Mouse (Mus musculus) right cerebral cortex, postnatal 25 days (tissue): ENCODE data around the gene Tac4.

Experiments used
- DNase-seq: peaks from one replicate; pipeline ENCODE4 v3.0.0; 2022

Tac4 gene

DNA sequence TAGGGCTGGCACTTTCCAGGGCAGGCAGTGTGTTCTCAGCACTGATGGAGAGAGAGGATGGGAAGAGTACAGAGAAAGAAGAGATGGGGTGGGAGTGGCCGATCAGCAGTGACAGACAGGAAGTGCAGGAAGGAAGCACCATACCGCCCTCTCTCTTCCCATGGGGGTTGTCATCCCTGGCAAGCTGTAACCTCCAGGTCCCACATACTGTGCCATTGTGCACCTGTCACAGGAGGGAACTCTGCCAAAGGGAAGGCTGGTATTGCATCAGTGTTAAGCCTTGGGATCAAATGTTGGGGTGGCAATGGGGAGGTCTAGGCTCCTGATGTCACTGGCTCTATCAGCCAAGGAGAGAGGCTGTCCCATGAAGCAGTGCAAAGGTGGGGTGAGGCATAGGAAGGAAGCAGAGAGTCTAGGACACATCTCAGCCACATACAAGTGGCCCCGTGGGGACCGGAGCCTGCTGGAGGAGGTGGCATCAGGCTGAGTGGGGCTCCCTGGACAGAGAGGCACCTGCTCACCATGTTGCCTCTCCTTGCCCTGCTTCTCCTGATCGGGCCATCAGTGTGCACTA lies at the start of gene Tac4:
Gene Tac4, plus strand, starts transcription at position 352 of the 574 bp plus-strand sequence.
- DNase-seq: no peak

DNA sequence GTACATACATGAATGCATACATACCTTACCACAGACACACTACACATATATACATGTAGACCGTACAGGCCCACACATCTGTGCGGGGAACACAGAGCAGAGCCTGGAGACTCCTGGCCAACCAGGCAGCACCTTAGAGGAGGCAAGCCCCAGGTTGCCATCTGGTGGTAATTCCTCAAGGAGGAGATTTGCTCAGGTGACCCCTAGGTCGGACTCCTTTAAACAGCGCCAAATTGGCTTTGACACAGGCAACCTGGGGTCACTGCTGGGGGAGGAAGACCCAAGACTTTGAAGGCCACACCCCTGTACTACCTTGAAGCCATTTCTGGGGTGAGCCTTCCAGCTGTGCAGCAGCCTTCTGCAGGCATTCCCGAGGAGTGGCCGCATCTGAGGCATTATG lies 47.7 kb upstream of the Tac4 start:
- no peak for DNase-seq

DNA sequence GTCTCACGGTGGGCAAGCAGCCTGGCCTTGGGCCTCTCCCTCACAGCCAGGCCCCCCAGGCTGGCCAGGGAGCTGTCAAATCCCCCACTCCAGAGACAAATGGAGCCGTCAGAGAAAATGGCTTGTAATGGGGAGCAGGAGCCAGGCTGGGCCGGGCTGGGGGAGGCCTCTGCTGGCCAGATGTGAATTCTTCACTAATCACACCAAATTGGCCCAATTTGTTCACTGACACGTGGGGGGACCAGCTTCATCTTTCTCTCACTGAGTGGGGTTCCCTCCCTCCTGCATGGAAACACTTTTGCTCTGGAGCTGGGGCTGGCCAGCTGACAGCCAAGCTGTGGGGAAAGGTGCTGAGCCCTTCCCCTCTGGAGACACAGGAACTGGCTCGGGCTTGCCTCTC lies 47.0 kb upstream of the Tac4 start:
- no peak for DNase-seq

DNA sequence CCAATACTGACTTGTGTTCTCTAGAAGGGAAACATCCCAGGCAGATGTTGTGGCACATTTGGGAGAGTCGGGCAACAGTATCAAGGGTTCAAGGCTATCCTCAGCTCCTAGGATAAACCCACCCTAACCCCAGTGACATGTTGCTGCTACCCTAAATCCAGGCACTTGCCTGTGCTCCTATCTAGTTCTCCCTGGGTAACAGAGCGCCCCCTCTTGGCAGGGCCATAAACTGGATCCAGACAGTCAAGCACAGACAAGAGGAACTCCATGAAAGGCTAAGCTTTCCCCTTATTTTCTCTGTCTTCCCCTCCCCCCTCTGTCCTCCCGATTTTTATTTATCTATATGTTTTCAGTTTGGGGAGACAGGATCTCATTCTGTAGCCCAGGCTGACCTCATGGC lies 45.1 kb upstream of the Tac4 start:
- no peak for DNase-seq

DNA sequence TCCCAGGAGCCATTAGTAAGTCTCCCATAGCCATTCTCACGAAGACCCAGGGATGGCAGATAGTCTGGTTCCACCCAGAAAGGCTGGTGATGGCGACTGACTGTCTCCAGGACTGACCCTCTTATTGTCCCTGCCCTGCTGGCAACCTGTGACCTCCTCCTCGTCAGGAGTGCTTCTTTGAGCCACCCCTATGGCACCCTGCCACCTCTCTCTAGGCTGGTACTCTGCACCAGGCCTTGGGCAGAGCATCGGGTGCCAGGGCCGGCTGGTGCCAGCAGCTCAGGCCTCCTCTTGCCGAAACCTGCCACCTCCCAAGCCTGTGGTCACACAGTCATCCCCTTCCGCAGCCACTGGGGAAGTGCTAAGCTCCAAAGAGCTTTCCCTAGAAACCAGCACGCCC lies 42.2 kb upstream of the Tac4 start:
- no peak for DNase-seq

DNA sequence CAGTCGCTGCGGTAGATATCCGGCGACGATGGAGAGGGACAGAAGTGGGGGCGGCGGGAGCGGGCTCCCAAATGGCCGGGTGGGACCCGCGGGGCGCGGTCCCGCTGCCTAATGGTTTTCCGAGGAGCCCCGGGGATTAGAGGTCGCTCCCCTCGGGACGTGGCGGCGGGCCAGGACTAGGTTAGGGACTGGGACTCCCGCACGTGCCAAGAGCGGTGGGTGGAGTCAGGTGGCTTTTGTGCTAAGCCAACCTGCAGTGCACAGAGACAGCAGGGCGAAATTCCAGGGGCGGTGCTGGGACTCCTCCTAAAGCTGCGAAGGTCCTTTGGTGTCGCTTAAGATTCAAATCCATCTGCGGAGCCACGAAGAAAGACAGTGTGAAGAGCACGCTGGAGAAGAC lies 37.9 kb upstream of the Tac4 start:
- DNase-seq: no peak

DNA sequence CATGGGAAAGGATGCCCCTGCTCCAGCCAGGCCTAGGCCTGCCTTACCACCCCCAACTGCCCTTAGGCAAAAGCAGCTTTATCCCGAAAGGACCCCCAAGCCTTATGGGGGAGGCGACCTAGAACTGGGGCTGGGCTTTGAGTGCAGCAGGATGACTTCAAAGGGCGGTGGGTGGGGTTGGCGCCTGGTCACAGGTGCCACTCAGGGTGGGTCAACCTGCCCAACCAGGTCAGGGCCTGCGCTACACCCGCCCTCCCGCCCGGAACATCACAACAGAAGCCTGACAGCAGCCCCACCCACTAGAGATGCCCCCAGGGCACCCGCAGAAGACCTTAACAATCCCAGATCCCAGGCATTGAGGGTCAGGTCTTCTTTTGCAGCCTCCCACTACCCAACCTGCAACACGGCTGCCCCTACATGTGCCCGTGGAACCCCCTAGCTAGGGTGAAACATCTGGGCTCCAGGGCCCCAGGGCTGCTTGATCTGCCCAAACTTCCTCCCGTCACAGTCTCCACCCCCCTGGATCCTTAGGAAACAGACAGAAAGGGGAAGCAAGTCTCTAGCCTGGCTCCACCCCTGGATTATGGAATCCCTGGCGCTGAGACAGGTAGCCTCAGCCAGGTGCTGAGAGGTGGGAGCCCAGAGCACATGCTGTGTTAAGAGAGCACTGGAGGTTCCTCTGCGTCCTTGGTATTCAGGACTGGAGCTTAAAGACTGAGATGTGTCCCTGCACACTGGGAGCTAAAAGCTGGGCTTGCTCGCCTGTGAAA lies 37.0 kb upstream of the Tac4 start:
- DNase-seq: no peak

DNA sequence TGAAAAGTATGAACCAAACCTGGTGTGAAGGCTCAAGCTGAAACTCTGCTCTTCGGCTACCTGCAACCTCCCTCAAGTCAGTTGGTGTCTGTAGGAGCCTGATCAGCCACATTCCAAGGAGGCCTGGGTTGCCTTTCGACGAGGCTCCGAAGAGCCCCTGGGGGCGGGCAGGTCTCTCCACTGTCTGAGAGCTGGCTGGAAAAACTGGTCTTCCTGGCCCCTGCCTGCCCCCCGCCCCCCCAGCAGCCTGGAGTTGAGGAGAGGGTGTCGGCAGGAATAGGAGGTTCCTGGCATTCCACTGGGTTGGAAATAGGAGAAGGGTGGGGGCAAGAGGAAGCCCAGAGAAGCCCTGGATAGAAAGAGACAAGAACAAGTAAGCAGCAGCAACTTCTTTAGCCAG lies 35.9 kb upstream of the Tac4 start:
- no peak for DNase-seq

DNA sequence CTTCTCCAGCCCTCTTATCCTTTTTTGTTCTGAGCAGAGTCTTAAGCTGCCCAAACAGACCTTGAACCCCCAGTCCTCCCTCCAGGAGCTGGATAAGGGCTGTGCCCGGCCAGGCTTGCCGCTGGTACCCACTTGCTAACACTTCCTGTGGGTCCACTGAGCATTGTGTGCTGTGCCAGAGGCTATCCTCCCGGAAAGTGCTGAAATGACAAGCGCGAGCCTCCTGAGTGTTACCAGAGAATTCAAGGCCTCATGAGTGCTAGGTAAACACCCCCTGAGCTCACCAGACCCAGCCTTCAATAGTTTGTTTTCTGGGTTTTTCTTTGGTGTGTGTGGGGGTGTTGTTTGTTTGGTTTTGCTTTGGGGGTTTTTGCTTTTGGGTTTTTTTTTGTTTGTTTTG lies 33.9 kb upstream of the Tac4 start:
- DNase-seq: no peak

DNA sequence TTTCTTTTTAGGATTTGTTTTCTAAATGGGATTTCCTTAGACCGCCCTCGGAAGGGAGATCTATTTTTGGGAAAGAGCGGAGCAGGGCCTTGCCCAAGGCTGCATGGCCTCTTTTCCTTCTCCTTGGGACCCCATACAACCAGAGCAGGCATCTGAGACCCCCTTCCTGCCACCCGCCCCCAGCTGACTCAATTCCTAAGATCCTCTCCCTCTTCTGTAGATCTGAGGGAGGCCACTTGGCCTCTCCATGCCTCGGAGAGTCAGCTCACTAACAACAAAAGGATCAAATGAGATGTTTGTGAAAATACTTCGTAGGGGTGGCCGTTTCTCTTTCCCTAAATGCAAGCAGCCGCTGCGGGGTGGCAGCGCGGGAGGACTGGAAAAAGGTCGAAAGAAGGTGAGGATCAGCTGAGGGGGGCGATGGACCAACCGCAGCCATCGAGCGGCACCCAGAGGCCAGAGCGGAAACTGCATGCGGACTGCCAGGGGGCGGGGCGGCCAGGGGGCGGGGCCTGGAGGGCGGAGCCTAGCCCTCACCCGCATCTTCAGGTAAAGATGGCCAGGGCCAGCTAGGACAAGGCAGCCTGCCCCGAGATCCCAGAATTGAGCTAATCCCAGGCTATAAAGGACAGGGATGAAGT lies 29.5 kb upstream of the Tac4 start:
- peak; percentile 54 for DNase-seq

DNA sequence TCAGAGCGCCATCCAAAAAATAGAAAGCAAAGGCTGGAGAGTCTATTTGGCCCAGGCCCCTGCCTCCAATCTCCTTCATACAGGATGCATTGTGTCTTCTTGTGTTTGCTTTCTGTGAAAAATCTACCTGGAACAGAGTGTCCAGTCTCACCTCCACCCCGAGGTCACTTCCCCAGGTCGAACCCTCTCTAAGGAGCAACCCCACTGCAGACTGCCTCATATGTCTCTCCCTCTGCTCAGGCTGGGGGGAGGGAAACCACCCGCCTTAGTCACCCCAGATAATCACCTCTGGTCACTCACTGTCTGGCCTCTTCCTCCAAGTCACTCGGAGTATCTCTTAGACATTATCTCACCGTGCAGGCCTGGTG lies 29.0 kb upstream of the Tac4 start:
- DNase-seq: no peak

DNA sequence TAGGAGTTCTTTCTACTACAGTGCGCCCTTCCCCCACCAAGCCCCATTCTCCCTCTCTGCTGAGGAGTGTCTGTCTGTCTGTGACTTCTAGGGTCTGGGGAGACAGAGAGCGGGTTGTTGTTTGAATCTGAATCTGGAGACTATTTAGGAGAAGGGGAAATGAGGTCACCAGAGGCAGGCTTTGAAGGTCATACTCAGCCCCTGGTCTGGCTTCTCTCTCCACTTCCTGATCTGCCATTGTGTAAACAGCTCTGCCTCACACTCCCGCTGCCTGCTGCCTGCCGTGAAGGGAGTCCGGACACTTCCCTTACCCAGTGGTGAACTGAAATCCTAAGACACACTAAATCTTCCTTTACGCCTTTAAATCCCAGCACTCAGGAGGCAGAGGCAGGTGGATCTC lies 22.9 kb upstream of the Tac4 start:
- DNase-seq: no peak

DNA sequence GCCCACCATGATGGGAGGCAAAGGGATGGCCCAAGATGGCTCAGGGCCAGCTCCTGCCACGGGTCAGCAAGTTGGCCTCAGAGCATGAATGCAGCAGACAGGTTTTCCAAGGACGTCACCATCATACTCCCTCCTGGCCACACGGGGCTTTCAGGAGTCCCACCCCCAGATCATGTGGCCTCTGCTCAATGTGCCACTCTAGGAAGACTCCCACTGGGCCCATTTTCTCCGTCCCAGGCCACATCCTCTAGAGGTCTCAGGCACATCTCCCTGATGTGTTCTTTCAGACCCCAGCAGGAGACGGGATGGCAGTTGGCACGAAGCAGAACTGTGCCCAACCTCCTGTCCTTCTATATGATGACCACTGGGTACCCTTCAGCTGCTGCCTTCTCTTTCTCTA lies 18.7 kb upstream of the Tac4 start:
- DNase-seq: no peak

DNA sequence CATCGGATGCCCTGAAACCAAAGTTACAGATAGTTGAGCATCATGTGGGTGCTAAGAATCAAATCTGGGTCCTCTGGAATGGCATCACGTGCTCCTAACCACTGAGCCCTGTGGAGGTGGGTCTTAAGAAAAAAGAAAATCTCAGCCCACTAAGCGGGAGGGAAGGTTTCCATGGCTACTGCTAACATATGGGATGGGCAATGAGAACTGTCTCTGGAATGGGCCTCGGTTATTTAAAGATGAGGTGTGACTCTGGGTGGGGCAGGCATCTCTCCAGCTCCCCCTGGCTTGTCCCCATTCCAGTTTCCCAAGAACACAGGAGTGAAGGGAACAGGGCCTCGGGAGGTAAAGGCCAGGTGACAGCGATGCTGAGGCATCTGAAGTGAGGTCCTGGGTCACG lies 15.9 kb upstream of the Tac4 start:
- no peak for DNase-seq

DNA sequence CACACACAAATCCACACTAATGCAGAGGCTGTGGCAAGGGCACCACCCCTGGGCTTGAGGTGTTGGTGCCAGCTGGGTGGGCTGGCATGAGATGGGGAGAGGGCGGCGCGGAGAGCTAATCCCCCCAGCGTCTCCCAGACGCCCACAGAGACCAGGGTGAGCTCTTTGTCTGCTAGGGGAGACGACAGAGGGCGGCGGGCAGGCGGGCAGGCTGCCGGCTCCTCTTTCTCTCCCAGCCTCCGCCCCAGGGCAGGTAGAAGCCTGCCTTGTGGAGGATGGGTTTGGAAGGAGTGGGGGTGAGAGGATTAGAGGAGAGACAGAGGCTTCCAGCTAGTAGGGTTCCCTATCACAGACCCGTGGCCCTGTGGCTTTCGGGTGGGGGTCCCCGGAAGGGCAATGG lies 14.3 kb upstream of the Tac4 start:
- no peak for DNase-seq

DNA sequence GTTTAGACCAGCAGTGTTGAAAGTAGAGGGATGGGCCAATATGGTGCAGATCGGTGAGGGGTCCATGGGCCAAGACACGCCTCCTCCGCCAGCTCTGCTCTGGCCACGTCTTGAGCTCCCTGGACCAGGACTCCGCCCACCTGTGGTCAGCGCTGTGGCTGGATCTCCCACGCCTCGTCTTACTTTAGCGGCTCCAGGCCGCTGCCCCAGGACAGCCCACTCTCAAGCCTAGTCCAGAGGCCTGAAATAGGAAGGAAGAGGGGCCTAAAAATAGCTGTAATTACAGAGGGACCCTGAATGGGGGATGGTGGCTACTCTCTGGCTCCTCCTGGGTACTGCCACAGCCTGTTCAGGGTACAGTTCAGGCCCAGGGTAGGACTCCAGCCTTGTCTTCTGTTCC lies 11.2 kb upstream of the Tac4 start:
- DNase-seq: no peak

DNA sequence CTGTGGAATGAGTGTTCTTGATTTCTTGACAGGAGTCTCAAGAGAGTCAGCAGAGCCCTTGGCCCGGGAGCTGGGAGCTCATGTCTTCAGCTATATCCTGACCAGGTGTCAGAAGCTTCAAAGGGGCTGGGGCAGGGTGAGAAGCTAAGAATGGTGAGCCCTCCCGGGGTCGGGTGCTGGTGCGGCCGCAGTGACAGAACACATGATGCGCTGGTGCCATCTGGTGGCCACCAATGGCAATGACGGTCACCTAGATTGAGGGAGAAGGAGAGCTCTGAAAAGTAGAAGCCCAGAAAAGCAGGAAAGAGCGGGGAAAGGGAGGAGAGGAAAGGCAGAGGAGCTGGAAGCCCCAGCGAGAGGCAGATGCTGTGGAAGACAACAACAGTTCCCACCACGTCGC lies 10.0 kb upstream of the Tac4 start:
- peak; percentile 64 for DNase-seq

DNA sequence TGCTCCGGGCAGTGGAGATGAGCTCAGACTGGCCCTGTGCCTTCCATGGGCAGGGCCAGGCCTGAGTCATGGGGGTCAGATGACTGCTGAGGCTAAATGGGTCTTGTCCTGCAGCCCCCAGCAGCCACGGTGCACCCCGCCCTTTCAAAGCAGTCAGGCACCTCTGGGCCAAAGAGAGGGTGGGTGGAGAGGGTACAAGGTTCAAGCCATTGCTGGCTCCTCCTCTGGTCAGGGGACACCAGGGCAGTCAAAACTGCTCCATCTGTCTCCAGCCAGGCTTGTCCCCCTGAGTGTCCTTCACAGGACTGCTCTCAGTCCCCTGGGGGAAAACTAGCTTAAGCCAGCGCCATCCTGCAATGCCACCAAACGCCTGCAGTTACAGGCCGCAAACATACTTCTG lies 9.2 kb upstream of the Tac4 start:
- DNase-seq: no peak

DNA sequence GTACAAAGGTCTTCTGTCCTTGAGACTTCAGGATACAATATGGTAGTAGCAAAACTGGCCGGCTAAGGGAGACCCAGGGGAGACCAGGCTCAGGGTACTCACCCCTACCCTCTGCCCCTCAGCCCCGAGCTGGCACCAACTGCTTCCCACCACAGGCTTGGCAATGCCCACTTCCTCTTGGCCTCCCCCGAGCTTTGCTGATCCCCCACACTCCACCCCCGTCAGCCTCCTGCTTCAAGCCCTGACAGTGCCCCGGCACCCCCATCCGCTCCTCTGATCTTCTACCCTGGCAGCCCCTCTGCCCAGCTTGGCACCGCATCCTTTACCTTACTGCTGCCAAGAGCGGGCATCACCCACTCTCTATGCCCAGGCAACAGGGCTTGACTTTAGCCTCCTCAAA lies 7.2 kb upstream of the Tac4 start:
- DNase-seq: no peak

DNA sequence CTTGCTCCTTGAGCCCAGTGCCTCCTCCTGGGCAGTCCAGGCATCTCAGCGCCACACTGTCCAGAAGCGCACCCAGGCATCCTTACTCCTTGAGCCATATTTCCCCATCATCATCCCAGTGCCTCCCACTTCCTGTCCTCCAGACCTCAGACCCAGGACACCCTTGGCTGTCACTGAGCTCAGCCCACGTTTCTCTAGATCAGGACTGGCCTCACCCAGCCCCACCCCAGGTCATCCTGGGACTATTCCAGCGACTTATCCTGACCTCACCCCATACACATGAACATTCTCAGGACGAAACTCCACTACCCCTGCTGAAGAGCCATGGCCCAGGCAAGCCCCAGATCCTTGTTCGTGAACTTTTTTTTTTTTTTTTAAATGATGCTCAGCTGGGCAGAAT lies 5.6 kb upstream of the Tac4 start:
- DNase-seq: no peak

DNA sequence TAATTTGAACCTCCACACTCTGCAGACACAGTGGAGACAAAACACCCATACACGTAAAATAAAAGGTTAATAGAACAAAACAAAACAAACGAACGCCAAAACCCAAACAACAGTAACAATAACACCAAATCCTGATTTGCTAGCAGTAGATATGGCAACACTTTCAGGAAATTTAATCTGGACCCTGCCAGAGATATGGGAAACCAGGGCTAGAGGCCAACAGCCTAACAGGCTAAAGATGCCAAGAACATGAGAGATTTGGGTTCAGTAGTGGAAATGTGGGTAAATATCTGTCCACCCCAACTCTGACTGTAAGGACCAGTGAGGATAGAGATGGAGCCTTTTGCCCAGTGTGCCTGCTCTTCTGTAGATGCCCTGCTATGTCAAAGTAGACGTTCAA lies 3.4 kb upstream of the Tac4 start:
- DNase-seq: no peak

DNA sequence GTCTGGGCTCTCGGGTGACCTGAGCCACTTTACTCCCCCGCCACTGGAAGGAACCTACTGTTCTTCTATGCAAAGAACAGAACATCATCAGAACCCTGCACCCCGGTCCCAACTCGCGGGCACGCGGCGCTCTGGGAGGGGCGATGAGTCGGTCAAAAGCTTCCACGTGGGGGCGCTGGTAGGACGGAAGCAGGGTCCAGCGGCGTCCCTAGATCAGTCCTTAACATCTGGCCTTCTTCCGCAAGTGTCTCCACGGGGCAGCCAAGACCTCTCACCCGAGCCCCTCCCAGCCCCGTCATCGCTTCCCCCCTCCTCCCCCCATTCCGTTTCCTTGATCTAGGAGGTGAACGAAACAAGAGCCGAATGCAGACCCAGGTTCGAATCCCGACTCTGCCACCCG lies 2.8 kb upstream of the Tac4 start:
- DNase-seq: peak; percentile 43

DNA sequence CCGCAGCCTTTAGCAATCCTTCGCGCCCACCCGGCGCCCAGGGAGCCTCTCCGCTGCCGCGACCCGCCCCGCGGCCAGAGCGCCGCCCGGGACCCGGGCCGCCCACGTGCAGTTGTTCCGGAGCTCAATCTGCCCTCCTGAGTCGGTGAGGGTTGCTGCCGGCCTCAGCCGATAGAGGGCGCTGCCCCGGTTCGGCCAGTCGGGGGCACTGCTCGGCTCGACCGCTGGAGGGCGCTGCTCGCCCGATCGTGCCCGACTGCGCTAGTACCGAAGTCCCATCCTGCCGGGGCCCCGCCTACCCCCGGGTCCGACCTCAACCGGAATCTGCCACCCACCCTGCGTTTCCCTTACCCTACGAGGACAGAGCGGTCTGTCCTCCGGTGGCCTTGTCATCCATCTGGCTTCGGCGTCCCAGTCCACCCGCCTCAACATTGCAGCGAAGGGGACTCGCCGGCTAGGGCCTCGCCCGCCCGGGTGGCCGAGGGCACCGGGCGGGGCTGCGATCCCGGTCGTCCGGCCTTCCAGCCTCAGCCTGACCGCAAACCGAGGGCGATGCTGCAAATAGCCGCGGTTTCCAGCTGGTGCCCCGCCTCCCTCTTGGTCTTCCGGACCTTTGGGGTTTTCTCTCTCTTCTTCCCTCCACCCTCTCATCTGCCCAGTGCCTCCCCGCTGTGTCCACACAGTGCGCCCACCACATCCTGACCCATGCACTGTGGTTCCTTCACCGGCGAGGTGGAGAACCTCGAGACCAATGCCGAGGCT lies 2.1 kb upstream of the Tac4 start:
- DNase-seq: peak; percentile 84
